Mouse (Mus musculus): ENCODE data around the gene Aurka. TPM values are rescaled to one million over a fixed set of nuclear protein-coding genes. Genes with fewer than 3 reads are reported as not detected.

The Aurka gene
- polyA plus RNA-seq (2015; fragmentation: Nextera tagmentation; extraction: Ambion mirVana): 94.9 and 110 TPM in 2 replicates

DNA sequence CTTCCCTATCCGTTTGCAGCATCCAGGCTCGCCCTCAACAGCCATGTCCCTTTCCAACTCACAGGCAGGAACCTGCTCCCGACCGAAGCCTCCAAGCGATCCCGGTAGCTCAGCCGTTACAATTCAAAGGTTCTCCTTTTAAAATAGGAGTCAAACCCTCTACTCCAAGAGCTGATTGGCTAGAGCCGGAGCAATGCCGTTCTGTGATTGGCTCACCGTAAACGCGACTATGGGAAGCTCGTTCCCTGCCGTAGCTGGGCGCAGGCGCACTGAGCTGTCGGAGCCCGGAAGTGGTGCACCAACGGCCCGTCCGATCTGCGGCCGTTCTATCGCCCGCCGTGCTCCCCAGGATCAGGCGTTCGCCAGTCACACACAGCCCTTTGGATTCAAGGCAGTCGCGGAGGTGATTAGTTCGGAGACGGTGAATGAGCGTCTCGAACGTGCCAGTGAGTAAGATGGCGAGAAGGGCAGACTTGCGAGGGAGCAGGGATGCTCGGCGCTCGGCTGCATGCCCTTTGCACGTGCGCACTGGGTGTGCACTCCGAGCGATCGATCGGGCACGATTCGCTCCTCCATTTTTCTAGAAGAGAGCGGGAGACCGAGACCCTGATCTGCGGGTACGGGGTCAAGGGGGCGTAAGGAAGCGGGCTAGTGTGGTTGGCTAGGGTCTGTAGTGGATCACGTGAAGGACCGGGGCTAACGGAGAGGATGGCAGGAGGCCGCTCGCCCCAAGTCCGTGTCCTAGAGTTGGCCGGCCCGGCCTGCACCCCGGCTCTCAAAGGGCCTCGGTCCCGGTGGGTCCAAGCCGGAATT lies at the start of gene Aurka, which contains the start of gene Cstf1:
Gene Aurka (minus strand): TSS at position 125 of the 813 bp plus-strand sequence.
Gene Cstf1 (plus strand): TSS at position 271 of the 813 bp plus-strand sequence.

DNA sequence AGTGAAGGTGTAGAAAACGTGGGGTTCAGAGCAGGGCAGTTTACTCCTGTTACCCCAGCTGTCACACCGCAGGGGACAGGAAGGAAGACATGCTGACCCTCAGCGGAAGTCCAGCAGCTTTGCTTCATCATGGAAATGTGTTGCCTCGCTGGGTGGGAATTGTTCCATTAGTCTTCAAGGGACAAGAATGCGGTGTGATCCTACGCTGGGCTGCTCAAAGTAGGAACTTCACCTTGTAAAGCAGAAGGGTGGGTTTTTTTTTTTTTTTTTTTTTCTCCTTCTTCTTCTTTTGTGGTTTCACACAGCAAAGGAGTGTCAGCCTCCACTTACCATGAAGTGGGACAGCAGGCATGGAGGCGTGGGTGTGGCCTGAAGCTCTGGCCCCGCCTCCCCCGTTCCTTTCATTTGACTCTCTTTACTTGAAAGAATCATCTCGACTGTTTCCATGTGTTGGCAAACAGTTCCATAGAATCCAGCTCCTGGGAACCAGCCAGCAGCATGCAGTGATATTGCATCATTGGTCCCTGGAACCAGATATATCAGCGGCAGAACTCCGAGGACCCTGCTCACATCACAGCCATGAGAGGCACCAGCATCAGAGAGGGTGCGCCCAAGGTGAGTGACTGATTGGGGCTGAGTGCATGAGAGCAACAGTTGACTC lies 23.2 kb upstream of the Aurka start, which contains the start of gene Cass4:
Gene Cass4 (plus strand): TSS at position 404 of the 661 bp plus-strand sequence.

DNA sequence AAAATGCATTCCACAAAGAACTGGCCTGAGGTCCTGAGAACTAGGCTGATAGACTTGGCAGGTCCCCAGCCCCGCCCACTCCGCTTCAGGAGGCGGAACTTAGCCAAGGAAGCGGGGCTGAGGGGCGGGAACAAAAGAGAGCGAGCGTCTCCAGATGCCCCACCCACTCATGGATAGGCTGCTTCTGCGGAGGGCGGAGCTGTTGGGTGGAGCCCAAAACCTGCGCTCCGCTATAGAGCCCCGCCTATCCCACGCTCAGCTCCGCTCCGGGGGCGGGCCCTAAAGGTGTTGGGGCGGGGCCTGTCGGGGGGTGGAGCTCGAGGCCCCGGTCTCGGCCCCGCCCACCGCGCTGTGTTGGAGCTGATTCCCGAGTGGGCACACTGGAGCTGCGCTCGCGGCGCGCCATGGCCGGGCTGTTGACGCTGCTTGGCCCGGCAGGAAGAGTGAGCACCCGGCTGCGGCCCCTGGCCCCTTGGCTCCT lies 25.0 kb downstream of the Aurka start, which contains the start of gene Fam210b:
Gene Fam210b (plus strand): TSS at position 308 of the 481 bp plus-strand sequence.

Other genes with a start within 250 kb of the Aurka start
- gene Mc3r, start 122.0 kb downstream of the Aurka start, polyA plus RNA-seq (2015; fragmentation: Nextera tagmentation; extraction: Ambion mirVana): not detected in 2 replicates
- 61.8 and 70.8 TPM in 2 replicates for gene Fam210b, start 25.0 kb downstream of the Aurka start, polyA plus RNA-seq (2015; fragmentation: Nextera tagmentation; extraction: Ambion mirVana)
- gene Cstf1, start 146 bp upstream of the Aurka start, polyA plus RNA-seq (2015; fragmentation: Nextera tagmentation; extraction: Ambion mirVana): 24.1 and 25.8 TPM in 2 replicates
- 0.47 and 0.61 TPM in 2 replicates for gene Cass4, start 23.3 kb upstream of the Aurka start, polyA plus RNA-seq (2015; fragmentation: Nextera tagmentation; extraction: Ambion mirVana)
- 62.2 and 66.5 TPM in 2 replicates for gene Rtf2, start 70.0 kb upstream of the Aurka start, polyA plus RNA-seq (2015; fragmentation: Nextera tagmentation; extraction: Ambion mirVana)
- 1.0 and 1.4 TPM in 2 replicates for gene Gcnt7, start 88.1 kb upstream of the Aurka start, polyA plus RNA-seq (2015; fragmentation: Nextera tagmentation; extraction: Ambion mirVana)
- gene Fam209, start 102.0 kb upstream of the Aurka start, polyA plus RNA-seq (2015; fragmentation: Nextera tagmentation; extraction: Ambion mirVana): 0.39 and 0.54 TPM in 2 replicates
- not detected in 2 replicates for gene Tfap2c, start 179.1 kb upstream of the Aurka start, polyA plus RNA-seq (2015; fragmentation: Nextera tagmentation; extraction: Ambion mirVana)